Mouse (Mus musculus): ENCODE measurements around the gene Jund. TPM values are rescaled to one million over a fixed set of nuclear protein-coding genes. Genes with fewer than 3 reads are reported as not detected.

The Jund gene
- polyA plus RNA-seq, 1 experiment from 2014 or later, result 109 TPM

GRCm38 (mm10) chr8:70724216-70724615 is 25.5 kb downstream of the Jund start:
- TF ChIP-seq EP300 (IDR thresholded peaks at IDR 0.05) (no peak), CTCF (IDR thresholded peaks at IDR 0.05) (no peak)
- Histone ChIP-seq H3K27me3 (replicated peaks; ENCODE audit: insufficient read depth, low read length) (0 out of 2 replicates have a peak, but pooled peaks cover 3% of the 10 kb centered on the region), H3K4me3 (ENCODE audit: low read depth, low read length) (no peak overlapping the region), H3K27ac (ENCODE audit: low read length) (peak overlapping the region; percentile 39), H3K4me1 (ENCODE audit: insufficient read depth, low read depth, low read length) (no peaks in the 10 kb centered on the region), H3K36me3 (ENCODE audit: insufficient read depth, low read length) (no peaks in the 10 kb centered on the region), H3K4me2 (replicated peaks; ENCODE audit: low read depth, low read length) (no peak overlapping the region), H3K9me3 (ENCODE audit: low read length) (no peaks in the 10 kb centered on the region), H3K9ac (replicated peaks; ENCODE audit: low read depth) (no peak overlapping the region)
- no peak for ATAC-seq
- no peak for DNase-seq (ENCODE audit: low spot score)
- 69% methylated on average over 12 of the region's 12 CpGs for WGBS

GRCm38 (mm10) chr8:70725792-70726447 is 27.2 kb downstream of the Jund start:
- no peak overlapping the region for H3K27ac ChIP-seq (ENCODE audit: low read length)
- WGBS, result 26% methylated on average over 14 of the region's 14 CpGs
- no peaks in the 10 kb centered on the region for H3K9me3 ChIP-seq (ENCODE audit: low read length)
- H3K4me2 ChIP-seq (replicated peaks; ENCODE audit: low read depth, low read length), result no peak overlapping the region
- no peak for TF ChIP-seq EP300 (IDR thresholded peaks at IDR 0.05)
- no peak for TF ChIP-seq CTCF (IDR thresholded peaks at IDR 0.05)
- peaks cover 3% of the 10 kb centered on the region; the same call in 1 of the 2 replicates for H3K27me3 ChIP-seq (replicated peaks; ENCODE audit: insufficient read depth, low read length)
- ATAC-seq (no peak), DNase-seq (ENCODE audit: low spot score) (peak; percentile 41)
- H3K36me3 ChIP-seq (ENCODE audit: insufficient read depth, low read length), result no peaks in the 10 kb centered on the region
- no peaks in the 10 kb centered on the region; the same call in 1 of the 2 replicates for H3K4me1 ChIP-seq (ENCODE audit: insufficient read depth, low read depth, low read length)
- no peak overlapping the region for H3K4me3 ChIP-seq (ENCODE audit: low read depth, low read length)
- H3K9ac ChIP-seq (replicated peaks; ENCODE audit: low read depth), result no peak overlapping the region

- TF ChIP-seq EP300 (IDR thresholded peaks at IDR 0.05), result no peak
- no peak for TF ChIP-seq CTCF (IDR thresholded peaks at IDR 0.05)
- Histone ChIP-seq H3K4me3 (ENCODE audit: low read depth, low read length) (no peak overlapping the region), H3K9me3 (ENCODE audit: low read length) (no peaks in the 10 kb centered on the region), H3K27ac (ENCODE audit: low read length) (no peak overlapping the region), H3K4me1 (ENCODE audit: insufficient read depth, low read depth, low read length) (no peaks in the 10 kb centered on the region; the same call in 1 of the 2 replicates), H3K27me3 (replicated peaks; ENCODE audit: insufficient read depth, low read length) (peaks cover 3% of the 10 kb centered on the region; the same call in 1 of the 2 replicates), H3K9ac (replicated peaks; ENCODE audit: low read depth) (no peak overlapping the region), H3K4me2 (replicated peaks; ENCODE audit: low read depth, low read length) (no peak overlapping the region), H3K36me3 (ENCODE audit: insufficient read depth, low read length) (no peaks in the 10 kb centered on the region)
- ATAC-seq, result no peak
- 30% methylated on average over 11 of the region's 11 CpGs for WGBS
- no peak for DNase-seq (ENCODE audit: low spot score)
These were observed 28.0 kb downstream of the Jund start for GRCm38 (mm10) chr8:70726721-70727120.

- H3K9ac ChIP-seq (replicated peaks; ENCODE audit: low read depth), result 0 out of 2 replicates have a peak overlapping the region, but pooled peaks have one; percentile 8
- H3K4me1 ChIP-seq (ENCODE audit: insufficient read depth, low read depth, low read length), result no peaks in the 10 kb centered on the region; the same call in 1 of the 2 replicates
- H3K9me3 ChIP-seq (ENCODE audit: low read length), result no peaks in the 10 kb centered on the region
- H3K27me3 ChIP-seq (replicated peaks; ENCODE audit: insufficient read depth, low read length), result peaks cover 3% of the 10 kb centered on the region; the same call in 1 of the 2 replicates
- DNase-seq (ENCODE audit: low spot score) (peak; percentile 54), ATAC-seq (peak; percentile 51)
- H3K4me3 ChIP-seq (ENCODE audit: low read depth, low read length), result peak overlapping the region; percentile 17; the same call in 1 of the 2 replicates
- 2% methylated on average over 34 of the region's 34 CpGs for WGBS
- no peak overlapping the region for H3K27ac ChIP-seq (ENCODE audit: low read length)
- no peak for TF ChIP-seq EP300 (IDR thresholded peaks at IDR 0.05)
- peak; percentile 56 for TF ChIP-seq CTCF (IDR thresholded peaks at IDR 0.05)
- H3K36me3 ChIP-seq (ENCODE audit: insufficient read depth, low read length), result no peaks in the 10 kb centered on the region
- H3K4me2 ChIP-seq (replicated peaks; ENCODE audit: low read depth, low read length), result peak overlapping the region; percentile 44
These were observed 31.2 kb downstream of the Jund start for GRCm38 (mm10) chr8:70729808-70730475.

GRCm38 (mm10) chr8:70730956-70731355 is 32.2 kb downstream of the Jund start:
- H3K27me3 ChIP-seq (replicated peaks; ENCODE audit: insufficient read depth, low read length), result peaks cover 3% of the 10 kb centered on the region; the same call in 1 of the 2 replicates
- no peak overlapping the region for H3K27ac ChIP-seq (ENCODE audit: low read length)
- no peak overlapping the region for H3K9ac ChIP-seq (replicated peaks; ENCODE audit: low read depth)
- 87% methylated on average over 4 of the region's 4 CpGs for WGBS
- TF ChIP-seq EP300 (IDR thresholded peaks at IDR 0.05) (no peak), CTCF (IDR thresholded peaks at IDR 0.05) (no peak)
- H3K9me3 ChIP-seq (ENCODE audit: low read length), result no peaks in the 10 kb centered on the region
- H3K4me3 ChIP-seq (ENCODE audit: low read depth, low read length), result no peak overlapping the region
- no peak for ATAC-seq
- no peak overlapping the region for H3K4me2 ChIP-seq (replicated peaks; ENCODE audit: low read depth, low read length)
- H3K36me3 ChIP-seq (ENCODE audit: insufficient read depth, low read length), result no peaks in the 10 kb centered on the region
- no peaks in the 10 kb centered on the region; the same call in 1 of the 2 replicates for H3K4me1 ChIP-seq (ENCODE audit: insufficient read depth, low read depth, low read length)
- no peak for DNase-seq (ENCODE audit: low spot score)

GRCm38 (mm10) chr8:70737705-70738104 is 39.0 kb downstream of the Jund start:
- H3K27ac ChIP-seq (ENCODE audit: low read length), result peak overlapping the region; percentile 54
- no peaks in the 10 kb centered on the region for H3K4me1 ChIP-seq (ENCODE audit: insufficient read depth, low read depth, low read length)
- H3K27me3 ChIP-seq (replicated peaks; ENCODE audit: insufficient read depth, low read length), result peaks cover 12% of the 10 kb centered on the region; the same call in 1 of the 2 replicates
- no peak for TF ChIP-seq EP300 (IDR thresholded peaks at IDR 0.05)
- no peak for TF ChIP-seq CTCF (IDR thresholded peaks at IDR 0.05)
- H3K9ac ChIP-seq (replicated peaks; ENCODE audit: low read depth), result no peak overlapping the region
- H3K4me3 ChIP-seq (ENCODE audit: low read depth, low read length), result no peak overlapping the region
- H3K4me2 ChIP-seq (replicated peaks; ENCODE audit: low read depth, low read length), result no peak overlapping the region
- DNase-seq (ENCODE audit: low spot score) (peak; percentile 74), ATAC-seq (peak; percentile 62)
- H3K36me3 ChIP-seq (ENCODE audit: insufficient read depth, low read length), result no peaks in the 10 kb centered on the region
- no peaks in the 10 kb centered on the region for H3K9me3 ChIP-seq (ENCODE audit: low read length)
- 47% methylated on average over 5 of the region's 5 CpGs for WGBS
